Mouse (Mus musculus) testis, adult 2 months (tissue): ENCODE results near the gene Sec14l2. TPM values are rescaled to one million over a fixed set of nuclear protein-coding genes. Genes with fewer than 3 reads are reported as not detected.

Experiments used
- H3K27ac ChIP-seq: fragments of 200-500 bp; 2 replicates; pipeline ENCODE4 v1.5.1; 2012; ENCODE audit warnings: low read depth, low read length; ENCODE audit not compliant: control insufficient read depth, insufficient read depth
- H3K27me3 ChIP-seq: fragments of 200-500 bp; 2 replicates; pipeline ENCODE4 v1.6.1; 2012; ENCODE audit warnings: mild to moderate bottlenecking, low read length, moderate library complexity; ENCODE audit not compliant: control insufficient read depth, insufficient read depth
- H3K36me3 ChIP-seq: fragments of 200-500 bp; 2 replicates; pipeline ENCODE4 v1.6.1; 2012; ENCODE audit warnings: mild to moderate bottlenecking, low read length; ENCODE audit not compliant: control insufficient read depth, insufficient read depth
- H3K4me1 ChIP-seq: fragments of 200-500 bp; 2 replicates; pipeline ENCODE4 v1.6.1; 2012; ENCODE audit warnings: low read length; ENCODE audit not compliant: control insufficient read depth, insufficient read depth
- H3K4me3 ChIP-seq: fragments of 200-500 bp; 2 replicates; pipeline ENCODE4 v1.5.1; 2012; ENCODE audit warnings: low read depth, mild to moderate bottlenecking, low read length, moderate library complexity, mixed read lengths; ENCODE audit not compliant: control insufficient read depth
- CTCF ChIP-seq: fragments of 200-500 bp; IDR thresholded peaks from 2 replicates; pipeline ENCODE4 v1.5.1; 2012; ENCODE audit warnings: low read depth, mild to moderate bottlenecking, inconsistent platforms, low read length, moderate library complexity; ENCODE audit not compliant: control insufficient read depth, insufficient read depth, insufficient replicate concordance
- POLR2A ChIP-seq: fragments of 200-500 bp; IDR thresholded peaks from 2 replicates; pipeline ENCODE4 v1.6.1; 2012; ENCODE audit warnings: low read depth, mild to moderate bottlenecking, inconsistent platforms, low read length, moderate library complexity; ENCODE audit not compliant: control insufficient read depth
- polyA plus RNA-seq: library from polyadenylated mRNA; depleted of rRNA; stranded (reverse); fragments of >200 nt; gene quantifications from 2 replicates; pipeline ENCODE4 v1.2.3, GENCODE M21; 2012

The Sec14l2 gene
- polyA plus RNA-seq, 1 experiment: 2.2 TPM

- TF ChIP-seq POLR2A: no peak
- TF ChIP-seq CTCF: no peak
These were observed 37.0 kb downstream of the Sec14l2 start for GRCm38 (mm10) chr11:4086246-4086645.

GRCm38 (mm10) chr11:4083316-4084078 lies 39.7 kb downstream of the Sec14l2 start:
- no peak overlapping the region for H3K4me3 ChIP-seq
- H3K27ac ChIP-seq: no peak overlapping the region
- peak; percentile 51; the same call in 1 of the 2 replicates for TF ChIP-seq CTCF
- TF ChIP-seq POLR2A: no peak

More at GRCm38 (mm10) chr11:4086246-4086645, 37.0 kb downstream of the Sec14l2 start:
- no peaks in the 10 kb centered on the region for H3K36me3 ChIP-seq
- H3K27me3 ChIP-seq: no peaks in the 10 kb centered on the region
- H3K27ac ChIP-seq: no peak overlapping the region
- no peaks in the 10 kb centered on the region for H3K4me1 ChIP-seq
- no peak overlapping the region for H3K4me3 ChIP-seq

GRCm38 (mm10) chr11:4080219-4080618 lies 43.0 kb downstream of the Sec14l2 start:
- TF ChIP-seq CTCF (peak; percentile 85; the same call in 1 of the 2 replicates), POLR2A (no peak)
- H3K36me3 ChIP-seq: no peaks in the 10 kb centered on the region
- no peaks in the 10 kb centered on the region for H3K27me3 ChIP-seq
- no peak overlapping the region for H3K4me3 ChIP-seq
- H3K27ac ChIP-seq: no peak overlapping the region
- no peaks in the 10 kb centered on the region for H3K4me1 ChIP-seq

More at GRCm38 (mm10) chr11:4083316-4084078, 39.7 kb downstream of the Sec14l2 start:
- H3K36me3 ChIP-seq: no peaks in the 10 kb centered on the region
- no peaks in the 10 kb centered on the region for H3K4me1 ChIP-seq
- no peaks in the 10 kb centered on the region for H3K27me3 ChIP-seq

DNA sequence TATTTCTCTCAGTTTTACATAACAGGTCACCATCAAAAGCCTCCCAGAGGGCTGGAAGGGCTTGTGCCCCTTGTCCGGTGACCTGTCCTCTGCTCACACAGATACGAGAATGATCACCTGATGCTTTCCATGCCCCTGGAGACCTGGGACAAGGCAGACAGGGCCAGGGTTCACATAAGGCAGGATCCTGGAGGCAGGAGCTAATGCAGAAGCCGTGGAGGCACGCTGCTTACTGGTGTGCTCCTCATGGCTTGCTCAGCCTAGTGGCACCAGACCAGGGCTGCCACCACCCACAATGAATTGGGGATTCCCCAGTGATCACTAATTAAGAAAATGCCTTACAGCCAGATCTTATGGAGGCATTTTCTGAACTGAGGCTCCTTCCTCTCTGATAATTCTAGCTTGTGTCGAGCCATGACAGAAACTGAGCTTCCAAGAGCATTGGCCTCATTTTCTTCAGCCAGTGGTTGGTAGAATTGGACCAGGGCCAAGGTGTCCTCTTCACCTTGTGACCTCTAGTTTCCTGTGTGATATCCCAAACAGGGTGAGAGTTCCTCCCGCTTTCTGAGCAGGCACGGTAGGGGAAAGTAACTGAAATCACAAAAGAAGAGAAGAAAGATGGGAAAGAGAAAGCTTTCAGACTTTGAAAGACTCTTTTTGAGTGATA lies 44.8 kb downstream of the Sec14l2 start:
- H3K36me3 ChIP-seq: no peaks in the 10 kb centered on the region
- no peaks in the 10 kb centered on the region for H3K4me1 ChIP-seq
- TF ChIP-seq CTCF (no peak), POLR2A (no peak)

DNA sequence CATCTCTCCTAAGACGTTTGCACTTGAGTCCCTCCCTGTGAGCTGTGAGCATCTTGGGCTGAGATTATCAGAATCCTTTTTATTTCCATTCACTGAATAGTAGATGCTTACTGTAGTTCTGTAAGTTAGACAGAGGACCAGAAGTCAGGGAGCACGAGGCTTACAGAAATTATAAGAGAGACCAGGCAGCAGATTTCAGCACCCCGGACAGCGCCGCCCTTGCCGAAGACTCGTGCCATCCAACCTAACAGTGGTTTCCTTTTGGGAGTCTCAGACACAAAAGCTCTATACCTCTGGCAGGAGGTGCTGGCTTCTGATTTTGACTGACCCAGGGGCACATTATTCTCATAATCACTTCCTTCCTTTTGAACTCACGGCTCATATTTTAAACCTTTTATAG lies 46.6 kb downstream of the Sec14l2 start:
- Histone ChIP-seq H3K36me3 (no peaks in the 10 kb centered on the region), H3K27me3 (no peaks in the 10 kb centered on the region), H3K27ac (no peak overlapping the region), H3K4me1 (no peaks in the 10 kb centered on the region), H3K4me3 (no peak overlapping the region)
- TF ChIP-seq CTCF: no peak

More for the DNA sequence above, 44.8 kb downstream of the Sec14l2 start:
- Histone ChIP-seq H3K4me3 (no peak overlapping the region), H3K27me3 (no peaks in the 10 kb centered on the region), H3K27ac (no peak overlapping the region)

DNA sequence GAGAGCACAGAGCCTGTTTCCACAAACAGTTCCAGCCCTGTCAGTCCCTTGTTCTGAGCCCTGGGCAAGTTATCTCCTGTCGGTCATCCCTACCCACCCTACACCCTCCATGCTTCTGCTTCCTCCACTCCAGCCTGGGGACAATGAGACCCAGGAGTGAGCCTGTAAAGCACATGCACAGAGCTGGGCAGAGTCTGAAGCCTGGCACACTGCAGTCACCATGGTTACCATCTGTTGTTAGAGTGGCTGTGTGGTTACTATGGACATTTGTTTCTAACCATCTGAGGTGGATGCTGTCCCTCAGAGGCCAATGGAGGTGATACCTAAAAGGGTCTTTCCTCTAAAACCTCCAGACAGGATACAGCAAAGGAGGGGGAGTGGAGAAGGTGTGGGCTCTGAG lies 53.6 kb downstream of the Sec14l2 start:
- H3K27ac ChIP-seq: no peak overlapping the region
- no peak for TF ChIP-seq POLR2A
- TF ChIP-seq CTCF: no peak
- no peaks in the 10 kb centered on the region for H3K4me1 ChIP-seq

GRCm38 (mm10) chr11:4064627-4065122 lies 58.5 kb downstream of the Sec14l2 start, which contains the start of gene Sec14l3:
Gene Sec14l3 (plus strand): TSS chr11:4064841.
- no peaks in the 10 kb centered on the region for H3K27me3 ChIP-seq
- no peak within 1 kb of the TSS for H3K27ac ChIP-seq
- H3K36me3 ChIP-seq: no peaks in the 10 kb centered on the region
- H3K4me3 ChIP-seq: no peak within 1 kb of the TSS
- H3K4me1 ChIP-seq: no peaks in the 10 kb centered on the region
- no peak for TF ChIP-seq CTCF
- TF ChIP-seq POLR2A: no peak

More for the DNA sequence above, 53.6 kb downstream of the Sec14l2 start:
- Histone ChIP-seq H3K36me3 (no peaks in the 10 kb centered on the region), H3K27me3 (no peaks in the 10 kb centered on the region), H3K4me3 (no peak overlapping the region)
